Mouse (Mus musculus) gastrocnemius, adult 8-10 months (tissue): ENCODE data around the gene Lypd4. TPM values are rescaled to one million over a fixed set of nuclear protein-coding genes. Genes with fewer than 3 reads are reported as not detected.
A peak's percentile ranks its signal among the peaks of the same experiment; 100 is the strongest.

Experiments used
- DNase-seq, 2 experiments: peaks; one replicate each; pipeline ENCODE4 v3.0.0; 2022; ENCODE audit warnings: low spot score in 2 of 2
- total RNA-seq, 4 experiments: library from RNA; stranded (reverse); gene quantifications; 2 replicates each; pipeline ENCODE4 v1.2.4; 2022

Gene Lypd4
- total RNA-seq, 4 experiments from 2014 or later: not detected

GRCm38 (mm10) chr7:24889431-24890220, 19.9 kb upstream of the Lypd4 start:
- no peak for DNase-seq

DNA sequence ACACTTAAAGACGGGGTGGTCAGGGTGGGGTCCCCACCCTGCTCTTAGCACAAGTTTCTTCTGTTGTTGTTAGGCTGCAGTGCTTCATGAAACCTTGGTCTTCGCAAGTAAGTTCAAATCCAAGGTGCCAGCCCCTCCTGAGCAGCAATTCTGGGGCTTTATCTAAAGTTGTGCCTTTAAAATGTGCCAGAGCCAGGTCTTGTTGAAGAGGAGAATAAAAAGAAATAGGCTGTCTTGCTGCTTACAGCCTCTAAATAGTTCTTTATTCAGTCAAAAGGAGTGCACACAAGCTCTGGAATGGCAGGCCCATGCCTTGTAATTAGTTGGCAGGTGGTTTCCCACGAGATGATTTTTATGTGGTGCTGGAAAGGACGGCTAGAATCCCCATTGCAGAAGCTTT, 17.4 kb upstream of the Lypd4 start:
- no peak for DNase-seq

DNA sequence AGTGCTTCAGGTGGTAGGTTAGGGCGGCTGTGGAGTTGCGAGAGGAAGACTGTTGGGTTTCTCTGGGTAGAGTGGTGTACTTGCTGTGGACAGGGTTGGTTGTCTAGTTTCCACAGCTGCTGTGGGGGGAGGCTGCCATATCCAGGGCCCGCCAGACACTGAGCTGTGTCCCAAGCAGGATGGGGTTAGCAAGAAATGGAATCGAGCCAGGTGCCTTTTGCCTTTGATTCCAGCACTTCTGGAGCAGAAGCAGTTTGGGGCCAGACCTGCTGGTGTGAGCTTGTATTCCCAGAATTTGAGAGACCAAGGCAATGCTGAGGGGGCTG, 16.5 kb upstream of the Lypd4 start:
- DNase-seq: no peak

GRCm38 (mm10) chr7:24885468-24886307, 15.9 kb upstream of the Lypd4 start:
- no peak for DNase-seq

GRCm38 (mm10) chr7:24884693-24885291, 15.1 kb upstream of the Lypd4 start:
- no peak for DNase-seq

DNA sequence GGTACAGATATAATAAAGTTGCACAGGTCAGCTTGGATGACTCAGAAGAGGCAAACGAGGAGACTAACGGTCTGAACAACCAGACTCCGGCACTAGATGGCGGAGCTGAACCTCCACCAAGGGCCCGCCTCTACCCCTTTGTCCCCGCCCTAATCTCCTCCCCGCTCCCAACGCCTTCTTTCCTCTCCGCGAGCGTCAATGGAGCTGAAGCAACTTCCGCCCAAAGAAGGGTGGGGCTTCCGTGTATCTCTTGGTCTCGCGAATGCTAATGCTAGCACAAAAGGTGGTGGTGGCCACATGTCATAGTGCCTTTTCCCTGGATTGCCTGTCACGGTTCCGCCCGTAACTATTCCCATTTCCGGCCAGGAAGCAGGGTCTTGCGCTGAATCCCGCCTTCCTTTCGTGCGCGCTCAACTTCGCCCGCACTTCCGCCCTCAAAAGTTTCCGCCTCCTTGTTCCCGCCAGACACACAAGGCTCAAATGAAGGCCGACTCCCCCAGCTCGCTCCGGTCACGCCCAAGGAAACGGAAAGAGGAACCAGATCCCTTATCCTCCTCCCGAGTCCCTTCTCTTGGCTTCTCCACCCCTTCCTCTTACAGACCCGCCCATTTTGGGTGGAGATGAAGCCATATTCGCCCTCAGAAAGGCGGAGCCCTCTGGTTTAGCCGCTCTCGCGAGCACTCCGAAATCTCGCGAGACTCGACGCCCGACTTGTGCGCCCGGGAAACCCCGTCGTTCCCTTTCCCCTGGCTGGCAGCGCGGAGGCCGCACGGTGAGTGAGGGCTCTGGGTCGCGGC, 14.4 kb upstream of the Lypd4 start, which contains the start of gene Rps19:
Rps19 (plus strand) TSS at position 476 of the 797 bp plus-strand sequence.
- peak; percentile 98 to 99 for DNase-seq

GRCm38 (mm10) chr7:24882416-24883199, 12.9 kb upstream of the Lypd4 start:
- no peak for DNase-seq

- DNase-seq: no peak
Observed at GRCm38 (mm10) chr7:24879620-24880019, 9.9 kb upstream of the Lypd4 start.

DNA sequence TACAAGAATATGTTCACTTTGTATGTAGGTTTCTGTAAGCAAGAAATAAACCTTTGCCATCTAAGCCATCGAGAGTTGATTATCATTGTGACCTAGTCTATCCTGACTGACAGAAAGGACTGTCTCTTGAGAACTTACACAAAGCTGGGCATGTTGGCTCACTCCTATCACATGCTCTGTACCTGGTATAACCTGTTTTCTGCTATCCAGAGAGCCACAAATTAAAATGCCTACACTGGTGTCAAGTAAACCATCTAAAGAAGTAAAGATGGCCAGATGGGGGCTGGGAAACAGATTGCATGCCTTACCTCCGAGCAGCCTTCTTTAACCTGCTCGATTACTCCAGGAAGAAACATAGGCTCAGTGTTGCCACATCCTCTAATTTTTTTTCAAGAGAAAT, 7.8 kb upstream of the Lypd4 start:
- no peak for DNase-seq

DNA sequence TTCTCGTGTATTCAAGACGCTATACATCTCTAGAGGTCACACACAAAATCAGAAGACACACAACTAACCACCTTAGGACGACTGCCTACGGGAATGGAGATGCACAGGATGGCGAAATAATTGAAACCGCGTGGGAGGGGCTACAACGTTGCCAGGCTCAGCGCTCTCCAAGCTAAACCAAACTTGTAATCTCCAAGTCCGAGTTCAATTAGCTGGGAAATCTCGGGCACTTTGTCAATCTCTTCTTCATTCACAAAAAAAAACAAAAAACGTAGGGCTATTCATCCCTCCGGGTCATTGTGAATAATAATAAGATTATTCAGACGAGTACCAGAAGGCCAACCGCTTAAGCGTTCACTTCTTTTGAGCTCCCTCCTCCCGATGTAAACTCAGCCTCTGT, 661 bp downstream of the Lypd4 start:
- no peak for DNase-seq

- DNase-seq: no peak
Observed at GRCm38 (mm10) chr7:24864156-24864555, 5.6 kb downstream of the Lypd4 start.

- no peak for DNase-seq
Observed at GRCm38 (mm10) chr7:24862853-24863252, 6.9 kb downstream of the Lypd4 start.

- no peak for DNase-seq
Observed at GRCm38 (mm10) chr7:24861913-24862312, 7.8 kb downstream of the Lypd4 start, which contains the start of gene Gm9844. TSS of gene Gm9844 (plus strand) at chr7:24862213.

DNA sequence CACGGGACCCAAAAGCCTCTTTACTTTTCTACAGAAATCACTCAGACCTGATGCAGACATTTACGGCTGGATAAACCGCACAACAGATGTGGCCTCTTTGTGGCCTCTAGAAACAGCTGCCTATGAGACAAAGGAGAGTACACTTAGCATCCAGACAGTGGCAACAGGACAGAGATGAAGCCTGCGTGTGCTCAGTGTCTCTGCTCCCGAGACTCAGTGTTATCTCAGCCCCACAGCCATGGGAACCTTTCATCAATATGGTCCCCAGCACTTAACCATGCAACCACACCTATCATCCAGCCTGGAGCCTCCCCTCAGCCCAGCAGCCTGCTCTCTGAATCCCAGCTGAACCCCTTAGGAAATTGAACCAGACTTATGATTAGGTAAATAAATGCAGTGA, 10.5 kb downstream of the Lypd4 start:
- DNase-seq: no peak

DNA sequence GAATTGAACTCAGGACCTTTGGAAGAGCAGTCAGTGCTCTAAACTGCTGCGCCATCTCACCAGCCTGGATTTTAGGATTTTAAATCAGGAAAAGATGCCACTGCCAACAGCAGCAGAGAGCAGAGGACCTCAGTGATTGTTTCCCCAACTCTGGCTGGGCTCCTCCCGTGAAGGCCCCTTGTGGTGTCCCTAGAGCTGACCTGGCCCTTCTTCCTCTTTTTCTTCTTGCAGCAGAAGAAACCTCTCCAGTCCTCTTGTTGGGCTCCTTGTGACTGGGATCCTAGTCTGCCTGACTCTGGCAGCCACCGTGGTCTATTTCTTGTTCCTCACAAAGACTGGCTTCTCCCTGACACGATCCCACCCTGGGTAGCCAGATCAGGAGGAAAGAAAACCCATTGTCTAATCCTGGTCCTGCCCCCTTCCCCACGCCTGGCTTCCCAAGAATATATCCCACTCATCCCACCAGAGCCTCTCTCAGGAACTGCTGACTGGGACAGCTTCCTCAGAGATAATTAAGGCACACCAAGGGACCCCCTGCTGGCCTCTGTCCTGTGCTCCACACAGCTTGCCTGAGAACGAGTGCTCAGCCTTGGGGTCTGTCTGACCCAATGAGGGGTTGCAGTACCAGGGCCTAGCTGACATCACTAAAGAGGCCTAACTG, 13.2 kb downstream of the Lypd4 start:
- no peak for DNase-seq

GRCm38 (mm10) chr7:24853695-24854094, 16.0 kb downstream of the Lypd4 start:
- no peak for DNase-seq

DNA sequence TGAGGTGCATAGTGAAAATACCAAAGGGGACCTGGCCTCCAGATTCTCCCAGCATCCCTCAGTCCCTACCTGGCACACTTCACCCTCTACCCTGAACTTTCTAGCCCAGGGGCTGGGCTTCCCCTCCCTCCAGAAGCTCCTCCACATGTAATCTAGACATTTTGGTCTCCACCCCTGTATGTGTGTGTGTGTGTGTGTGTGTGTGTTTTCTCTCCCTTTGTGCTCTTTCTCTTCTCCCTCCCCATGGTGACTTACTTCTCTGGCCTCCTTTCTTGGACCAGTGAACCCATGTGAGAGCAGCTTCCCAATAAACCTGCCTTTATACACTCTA, 16.5 kb downstream of the Lypd4 start:
- no peak for DNase-seq

DNA sequence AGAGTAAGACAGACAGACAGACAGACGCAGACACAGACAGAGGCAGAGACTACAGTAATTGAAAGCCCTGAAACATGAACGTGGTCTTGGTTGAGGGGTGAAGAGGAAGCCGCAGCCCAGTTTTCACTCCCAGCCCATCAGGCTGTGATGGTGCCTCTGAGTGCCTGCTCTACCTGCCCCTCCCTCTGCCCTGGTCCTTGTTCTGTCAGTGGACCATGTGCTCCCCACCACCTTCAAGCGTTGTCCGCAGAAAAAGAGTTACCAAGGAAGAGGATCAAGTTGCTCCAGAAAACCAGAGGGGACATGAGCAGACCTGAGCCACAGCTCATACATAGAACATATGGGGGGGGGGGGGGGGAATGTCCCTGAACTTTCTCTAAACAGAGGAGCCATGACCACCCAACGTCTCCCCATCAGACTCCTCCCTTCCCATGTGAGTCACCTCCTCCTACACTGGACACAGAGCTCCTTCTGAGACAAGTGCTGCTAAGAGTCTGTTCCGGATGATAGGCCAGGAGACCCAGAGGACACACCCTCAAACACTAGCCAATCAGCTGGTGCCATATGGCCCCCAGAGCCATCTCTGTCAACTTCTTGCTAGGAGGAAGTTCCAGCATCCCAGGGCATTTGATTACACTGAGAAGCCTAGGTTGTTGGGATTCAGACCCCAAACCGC, 17.0 kb downstream of the Lypd4 start:
- no peak for DNase-seq

- no peak for DNase-seq
Observed at GRCm38 (mm10) chr7:24851596-24852325, 18.0 kb downstream of the Lypd4 start.
